Mouse (Mus musculus) megakaryocyte, embryonic 14.5 days (primary cell): ENCODE measurements around the gene Nlrp9b.
"Not testable (repeated sequence)": the region's sequence is repeated elsewhere in the genome, so short reads cannot be mapped to it uniquely, and the experiment has no call there.

ENCODE experiments used
- FLI1 ChIP-seq: IDR thresholded peaks from 2 replicates; pipeline ENCODE4 v1.6.1; 2012; ENCODE audit warnings: low read length, inconsistent platforms, mixed read lengths
- GATA1 ChIP-seq: IDR thresholded peaks from 3 replicates; pipeline ENCODE4 v1.6.1; 2012; ENCODE audit warnings: mixed read lengths, low read length, inconsistent platforms, borderline replicate concordance

DNA sequence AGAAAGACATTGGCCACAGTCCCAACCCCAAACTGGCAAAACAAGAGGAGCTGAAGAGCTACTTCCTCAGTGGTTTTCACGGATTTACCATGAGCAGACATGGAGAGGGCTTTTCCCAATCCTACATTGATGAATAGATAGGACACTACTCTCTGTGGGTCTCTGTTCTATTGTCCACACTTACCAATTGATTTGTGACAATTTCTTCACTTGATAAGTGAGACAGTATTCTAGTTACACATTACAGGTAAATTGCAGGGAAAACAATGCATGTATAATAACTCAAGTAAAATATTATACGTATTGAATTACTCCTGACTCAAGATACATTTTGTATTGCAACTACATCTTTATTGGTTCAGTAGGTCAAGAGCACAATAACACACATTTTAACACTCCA lies 131.2 kb downstream of the Nlrp9b start, which contains the start of gene Gm16442:
- TF ChIP-seq GATA1, FLI1: not testable (repeated sequence)
